Mouse (Mus musculus): ENCODE data around the gene Ccdc85c. TPM values are rescaled to one million over a fixed set of nuclear protein-coding genes. Genes with fewer than 3 reads are reported as not detected.

Gene Ccdc85c
- total RNA-seq, 2 experiments from 2014 or later, result 29.6 to 29.9 TPM

- DNase-seq (ENCODE audit: low spot score in 2 of 2), result no peak
Observed at GRCm38 (mm10) chr12:108269699-108270098, 5.5 kb downstream of the Ccdc85c start.

GRCm38 (mm10) chr12:108268970-108269369, 6.3 kb downstream of the Ccdc85c start:
- DNase-seq (ENCODE audit: low spot score in 2 of 2), result no peak

GRCm38 (mm10) chr12:108267653-108268052, 7.6 kb downstream of the Ccdc85c start:
- DNase-seq (ENCODE audit: low spot score in 2 of 2), result no peak

GRCm38 (mm10) chr12:108265831-108266619, 9.2 kb downstream of the Ccdc85c start:
- DNase-seq (ENCODE audit: low spot score in 2 of 2), result no peak

- no peak for DNase-seq (ENCODE audit: low spot score in 2 of 2)
Observed at GRCm38 (mm10) chr12:108264918-108265317, 10.3 kb downstream of the Ccdc85c start.

- DNase-seq (ENCODE audit: low spot score in 2 of 2), result no peak
Observed at GRCm38 (mm10) chr12:108260950-108261349, 14.3 kb downstream of the Ccdc85c start.

GRCm38 (mm10) chr12:108259322-108260049, 15.7 kb downstream of the Ccdc85c start:
- no peak for DNase-seq (ENCODE audit: low spot score in 2 of 2)

GRCm38 (mm10) chr12:108256734-108257133, 18.5 kb downstream of the Ccdc85c start:
- DNase-seq (ENCODE audit: low spot score in 2 of 2), result no peak

- no peak for DNase-seq (ENCODE audit: low spot score in 2 of 2)
Observed at GRCm38 (mm10) chr12:108255960-108256359, 19.3 kb downstream of the Ccdc85c start.

GRCm38 (mm10) chr12:108255511-108255919, 19.7 kb downstream of the Ccdc85c start:
- no peak for DNase-seq (ENCODE audit: low spot score in 2 of 2)

GRCm38 (mm10) chr12:108253042-108253441, 22.2 kb downstream of the Ccdc85c start:
- DNase-seq (ENCODE audit: low spot score in 2 of 2), result no peak

GRCm38 (mm10) chr12:108251825-108252542, 23.2 kb downstream of the Ccdc85c start:
- DNase-seq (ENCODE audit: low spot score in 2 of 2), result peak in 1 of 2 experiments; percentile 27

- no peak for DNase-seq (ENCODE audit: low spot score in 2 of 2)
Observed at GRCm38 (mm10) chr12:108251034-108251792, 24.0 kb downstream of the Ccdc85c start.

GRCm38 (mm10) chr12:108249522-108249921, 25.7 kb downstream of the Ccdc85c start:
- DNase-seq (ENCODE audit: low spot score in 2 of 2), result peak in 1 of 2 experiments; percentile 73

- no peak for DNase-seq (ENCODE audit: low spot score in 2 of 2)
Observed at GRCm38 (mm10) chr12:108249019-108249418, 26.2 kb downstream of the Ccdc85c start.

- DNase-seq (ENCODE audit: low spot score in 2 of 2), result no peak
Observed at GRCm38 (mm10) chr12:108246759-108247500, 28.3 kb downstream of the Ccdc85c start.

- DNase-seq (ENCODE audit: low spot score in 2 of 2), result no peak
Observed at GRCm38 (mm10) chr12:108245579-108245978, 29.6 kb downstream of the Ccdc85c start.

- DNase-seq (ENCODE audit: low spot score in 2 of 2), result peak in 1 of 2 experiments; percentile 66
Observed at GRCm38 (mm10) chr12:108244778-108245177, 30.4 kb downstream of the Ccdc85c start.

- no peak for DNase-seq (ENCODE audit: low spot score in 2 of 2)
Observed at GRCm38 (mm10) chr12:108242243-108242745, 32.9 kb downstream of the Ccdc85c start.

- DNase-seq (ENCODE audit: low spot score in 2 of 2), result no peak
Observed at GRCm38 (mm10) chr12:108241626-108242025, 33.6 kb downstream of the Ccdc85c start.
